Mouse (Mus musculus) ES-E14 (cell line): ENCODE data around the gene Slc24a1. TPM values are rescaled to one million over a fixed set of nuclear protein-coding genes. Genes with fewer than 3 reads are reported as not detected.

Source experiments
- DNase-seq: peaks from one replicate; pipeline ENCODE4 v3.0.0-alpha.2; 2013; ENCODE audit warnings: low read depth, low spot score
- H3K27ac ChIP-seq: 2 replicates; pipeline ENCODE4 v1.5.1; 2012; ENCODE audit warnings: low read depth, mild to moderate bottlenecking, low read length, moderate library complexity, mixed read lengths; ENCODE audit not compliant: poor library complexity, insufficient read depth, severe bottlenecking
- H3K36me3 ChIP-seq: 2 replicates; pipeline ENCODE4 v1.6.1; 2012; ENCODE audit warnings: mild to moderate bottlenecking, low read length, moderate library complexity, mixed read lengths; ENCODE audit not compliant: control insufficient read depth, poor library complexity, insufficient read depth, severe bottlenecking
- H3K4me1 ChIP-seq, 2 experiments: fragments of 150-350 bp in 1 of 2; sonication (generic) in 1 of 2; 2 replicates each; pipeline ENCODE4 v1.6.1; 2012; ENCODE audit warnings: low read length in 2 of 2, mild to moderate bottlenecking in 1 of 2, mixed read lengths in 1 of 2; ENCODE audit not compliant: control insufficient read depth in 2 of 2, insufficient read depth in 2 of 2, poor library complexity in 1 of 2
- H3K4me3 ChIP-seq, 2 experiments: fragments of 150-350 bp in 1 of 2; sonication (generic) in 1 of 2; 2 replicates each; pipeline ENCODE4 v1.5.1; 2012; ENCODE audit warnings: low read length in 2 of 2, low read depth in 1 of 2, mild to moderate bottlenecking in 1 of 2, mixed read lengths in 1 of 2; ENCODE audit not compliant: insufficient read depth in 1 of 2, poor library complexity in 1 of 2, severe bottlenecking in 1 of 2
- H3K9ac ChIP-seq: 2 replicates; pipeline ENCODE4 v1.6.1; 2012; ENCODE audit warnings: low read depth, mild to moderate bottlenecking, low read length, mixed read lengths; ENCODE audit not compliant: poor library complexity, insufficient read depth, severe bottlenecking
- H3K9me3 ChIP-seq: fragments of 150-350 bp; sonication (generic); 2 replicates; pipeline ENCODE4 v1.6.1; 2012; ENCODE audit warnings: low read depth, mild to moderate bottlenecking, low read length; ENCODE audit not compliant: control insufficient read depth, insufficient read depth
- CHD2 ChIP-seq: IDR thresholded peaks from 2 replicates; pipeline ENCODE4 v1.6.1; 2014; ENCODE audit warnings: mild to moderate bottlenecking, low read depth, low read length, inconsistent platforms
- HCFC1 ChIP-seq: IDR thresholded peaks from 2 replicates; pipeline ENCODE4 v1.6.1; 2012; ENCODE audit warnings: low read length, inconsistent platforms, borderline replicate concordance; ENCODE audit not compliant: insufficient read depth
- MAFK ChIP-seq: IDR thresholded peaks from 2 replicates; pipeline ENCODE4 v1.6.1; 2014; ENCODE audit warnings: mild to moderate bottlenecking, low read depth, low read length, inconsistent platforms; ENCODE audit not compliant: insufficient read depth
- ZC3H11A ChIP-seq: IDR thresholded peaks from 2 replicates; pipeline ENCODE4 v1.6.1; 2012; ENCODE audit warnings: low read depth, mild to moderate bottlenecking, inconsistent platforms, low read length, borderline replicate concordance
- ZNF384 ChIP-seq: IDR thresholded peaks from 2 replicates; pipeline ENCODE4 v1.6.1; 2012; ENCODE audit warnings: low read depth, low read length, inconsistent platforms
- in situ Hi-C, 2 experiments: fragments of 600-800 bp; cut with MboI; formaldehyde crosslinking; loops; one replicate each; pipeline ENCODE4 v1.15.1; 2025; ENCODE audit warnings: low sequenced_read_pairs in 2 of 2, inconsistent platforms in 1 of 2; ENCODE audit not compliant: unreplicated experiment in 2 of 2
- total RNA-seq: library from RNA; depleted of rRNA; stranded (reverse); fragments of 300-350 nt; gene quantifications from 2 replicates; pipeline ENCODE4 v1.2.3, GENCODE M21; 2012

The Slc24a1 gene
- total RNA-seq, 1 experiment: 0.45 TPM

GRCm38 (mm10) chr9:64985807-64986206, 34.4 kb upstream of the Slc24a1 start:
- Histone ChIP-seq H3K4me1 (peaks cover 0 to 4% of the 10 kb centered on the region in 2 experiments; a peak in 2 of 4 replicates), H3K9ac (no peak overlapping the region), H3K36me3 (peaks cover 33% of the 10 kb centered on the region), H3K4me3 (no peak overlapping the region), H3K27ac (peak overlapping the region; percentile 42; the same call in 1 of the 2 replicates), H3K9me3 (no peaks in the 10 kb centered on the region)
- in situ Hi-C loops: no loop called here
- TF ChIP-seq ZC3H11A (no peak), ZNF384 (no peak), CHD2 (no peak)
- DNase-seq: no peak

DNA sequence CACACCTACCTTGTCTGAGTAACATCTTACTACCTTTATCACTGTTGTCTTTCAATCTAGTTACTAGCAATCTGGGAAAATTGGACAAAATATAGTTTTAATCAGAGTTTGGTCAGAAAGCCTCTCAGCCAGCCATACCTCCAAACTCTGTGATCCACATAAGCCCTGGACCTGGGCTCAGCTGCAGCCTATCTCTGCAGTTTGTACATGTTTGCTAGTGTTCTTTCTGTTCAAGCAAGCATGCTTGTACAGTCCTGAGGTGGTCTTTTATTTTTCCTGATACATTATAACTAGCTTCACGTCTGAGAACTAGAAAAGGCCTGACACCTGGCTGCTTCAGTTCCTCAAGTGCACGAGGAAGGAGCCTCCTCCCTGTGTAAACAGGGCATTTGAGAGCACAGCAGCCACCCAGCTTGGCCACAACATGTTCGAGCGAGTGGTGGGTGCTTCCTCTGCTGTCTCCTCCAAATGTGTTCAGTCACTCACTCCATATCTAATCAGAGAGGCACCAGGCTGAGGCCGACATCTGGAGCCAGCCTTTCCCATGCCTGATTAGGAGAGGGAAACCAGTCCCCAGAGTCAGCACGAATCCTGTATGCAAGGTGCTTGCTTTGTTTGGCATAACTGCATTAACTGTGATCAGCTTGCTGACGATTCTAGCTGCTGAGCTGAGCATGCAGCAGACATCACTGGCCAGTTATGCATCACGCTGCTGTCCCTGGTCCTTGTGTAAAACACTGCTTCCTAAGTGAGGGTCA, 33.8 kb upstream of the Slc24a1 start:
- no peak for DNase-seq
- H3K36me3 ChIP-seq: peaks cover 37% of the 10 kb centered on the region
- no peak overlapping the region for H3K9ac ChIP-seq
- H3K27ac ChIP-seq: no peak overlapping the region
- no peak for TF ChIP-seq ZNF384
- no peak for TF ChIP-seq ZC3H11A
- TF ChIP-seq CHD2: no peak
- TF ChIP-seq HCFC1: no peak
- TF ChIP-seq MAFK: no peak
- no peak overlapping the region for H3K4me3 ChIP-seq
- in situ Hi-C loops: no loop called here
- peaks cover 0 to 5% of the 10 kb centered on the region in 2 experiments; a peak in 2 of 4 replicates for H3K4me1 ChIP-seq
- H3K9me3 ChIP-seq: no peaks in the 10 kb centered on the region

- H3K4me1 ChIP-seq: peaks cover 0 to 5% of the 10 kb centered on the region in 2 experiments; a peak in 2 of 4 replicates
- DNase-seq: no peak
- TF ChIP-seq MAFK: no peak
- TF ChIP-seq CHD2: no peak
- no peak for TF ChIP-seq ZC3H11A
- no peak for TF ChIP-seq HCFC1
- TF ChIP-seq ZNF384: no peak
- no peak overlapping the region for H3K9ac ChIP-seq
- peaks cover 45% of the 10 kb centered on the region for H3K36me3 ChIP-seq
- H3K27ac ChIP-seq: no peak overlapping the region; the same call in 1 of the 2 replicates
- in situ Hi-C loops: no loop called here
- no peak overlapping the region for H3K4me3 ChIP-seq
- no peaks in the 10 kb centered on the region for H3K9me3 ChIP-seq
Measured at GRCm38 (mm10) chr9:64981904-64982303, 30.5 kb upstream of the Slc24a1 start.

- no peak for DNase-seq
- TF ChIP-seq MAFK: no peak
- no peak for TF ChIP-seq CHD2
- TF ChIP-seq HCFC1: no peak
- no peak for TF ChIP-seq ZC3H11A
- no peaks in the 10 kb centered on the region for H3K9me3 ChIP-seq
- H3K9ac ChIP-seq: no peak overlapping the region
- in situ Hi-C loops: no loop called here
- H3K4me1 ChIP-seq: peaks cover 0 to 5% of the 10 kb centered on the region in 2 experiments; a peak in 2 of 4 replicates
- H3K4me3 ChIP-seq: no peak overlapping the region
- H3K36me3 ChIP-seq: peaks cover 42% of the 10 kb centered on the region
- H3K27ac ChIP-seq: no peak overlapping the region
Measured at GRCm38 (mm10) chr9:64980548-64980947, 29.1 kb upstream of the Slc24a1 start.

GRCm38 (mm10) chr9:64960978-64961320, 9.5 kb upstream of the Slc24a1 start:
- in situ Hi-C loops: no loop called here
- H3K9ac ChIP-seq: peak overlapping the region; percentile 98
- peak overlapping the region; percentile 82 for H3K27ac ChIP-seq
- peaks cover 2 to 3% of the 10 kb centered on the region in 2 experiments; a peak in 2 of 4 replicates for H3K4me1 ChIP-seq
- peak overlapping the region; percentile 80 to 91 for H3K4me3 ChIP-seq
- DNase-seq: no peak
- H3K9me3 ChIP-seq: no peaks in the 10 kb centered on the region
- peaks cover 2% of the 10 kb centered on the region for H3K36me3 ChIP-seq
- TF ChIP-seq ZNF384 (0 out of 2 replicates have a peak, but pooled peaks have one; percentile 0), HCFC1 (no peak)
